Mouse (Mus musculus): ENCODE measurements around the gene Rabggta.

GRCm38 (mm10) chr14:55747051-55747847 lies 25.2 kb upstream of the Rabggta start:
- no peak for TF ChIP-seq CTCF (IDR thresholded peaks at IDR 0.05; ENCODE audit: borderline replicate concordance, extremely low read depth, insufficient read depth, insufficient read length)
- TF ChIP-seq POLR2A (IDR thresholded peaks at IDR 0.05; ENCODE audit: borderline replicate concordance, extremely low read depth, insufficient read depth, insufficient read length, poor library complexity, severe bottlenecking): no peak
